Mouse (Mus musculus) heart, postnatal 0 days (tissue): ENCODE measurements around the gene Gm10318.

Experiments used
- CTCF ChIP-seq: IDR thresholded peaks from 2 replicates; pipeline ENCODE4 v1.5.1; 2016; ENCODE audit warnings: antibody characterized with exemption, control low read depth, low read depth
- EP300 ChIP-seq: IDR thresholded peaks from 2 replicates; pipeline ENCODE4 v1.6.1; 2016; ENCODE audit warnings: antibody characterized with exemption, low read depth

DNA sequence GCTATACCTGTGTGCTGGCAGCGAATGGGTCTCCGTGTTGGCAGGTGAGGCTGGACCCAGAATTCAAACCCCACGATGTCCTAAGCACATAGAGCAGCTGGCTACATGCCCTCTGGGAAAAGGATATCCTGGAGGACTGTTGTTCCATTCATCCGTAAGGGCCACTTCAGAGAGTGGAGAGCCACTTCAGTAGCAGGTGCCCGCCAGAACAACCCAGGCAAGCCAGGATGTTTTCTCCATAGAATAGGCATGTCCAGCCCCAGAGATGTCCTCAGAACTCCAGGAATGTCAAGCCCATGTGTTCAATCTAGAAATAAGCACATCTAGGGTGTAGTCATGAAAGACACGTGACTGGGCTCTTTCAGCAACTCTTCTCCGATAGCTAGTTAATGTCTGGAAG is 17.0 kb downstream of the Gm10318 start:
- no peak for TF ChIP-seq CTCF
- no peak for TF ChIP-seq EP300
